Mouse (Mus musculus) spleen, adult 2 months (tissue): ENCODE results near the gene Nutf2-ps1.

Source experiments
- CTCF ChIP-seq: fragments of 200-500 bp; IDR thresholded peaks from 2 replicates; pipeline ENCODE4 v1.5.1; 2011; ENCODE audit warnings: mild to moderate bottlenecking, inconsistent platforms; ENCODE audit not compliant: insufficient read depth, insufficient read length, insufficient replicate concordance; ENCODE audit errors: extremely low read depth
- POLR2A ChIP-seq: fragments of 200-500 bp; IDR thresholded peaks from 2 replicates; pipeline ENCODE4 v1.6.1; 2011; ENCODE audit warnings: low read depth, low read length, inconsistent platforms

- TF ChIP-seq CTCF: no peak
- no peak for TF ChIP-seq POLR2A
Observed at GRCm38 (mm10) chr19:53596723-53597474, 8.0 kb upstream of the Nutf2-ps1 start.
